Mouse (Mus musculus): ENCODE data around the gene Ankrd37. TPM values are rescaled to one million over a fixed set of nuclear protein-coding genes. Genes with fewer than 3 reads are reported as not detected.

Gene Ankrd37
- polyA plus RNA-seq, 1 experiment, result 2.8 TPM

GRCm38 (mm10) chr8:46022203-46022602 is 16.7 kb upstream of the Ankrd37 start:
- no peak for TF ChIP-seq MYOG (IDR thresholded peaks at IDR 0.05; ENCODE audit: control insufficient read depth, extremely low read depth, insufficient read length)
- TF ChIP-seq FOSL1 (IDR thresholded peaks at IDR 0.05; ENCODE audit: insufficient read depth, low read length, poor library complexity, severe bottlenecking), result no peak
- no peak for TF ChIP-seq USF1 (IDR thresholded peaks at IDR 0.05; ENCODE audit: low read depth)
- no peak for TF ChIP-seq MAX (IDR thresholded peaks at IDR 0.05)
- TF ChIP-seq MYOD1 (IDR thresholded peaks at IDR 0.05; ENCODE audit: control insufficient read depth, insufficient read length, low read depth), result no peak
- TF ChIP-seq CEBPB (IDR thresholded peaks at IDR 0.05; ENCODE audit: low read depth), result no peak
- Histone ChIP-seq H3K36me3 (ENCODE audit: control insufficient read depth, insufficient read depth) (no peaks in the 10 kb centered on the region), H3K4me3 (ENCODE audit: insufficient read depth, poor library complexity, severe bottlenecking) (no peak overlapping the region), H3K79me2 (ENCODE audit: control insufficient read depth, insufficient read depth) (no peaks in the 10 kb centered on the region), H3K79me3 (ENCODE audit: low read depth) (no peaks in the 10 kb centered on the region), H3K27me3 (ENCODE audit: control insufficient read depth, insufficient read depth, insufficient read length) (no peaks in the 10 kb centered on the region), H3ac (ENCODE audit: control insufficient read depth, insufficient read length, low read depth) (no peak overlapping the region)

GRCm38 (mm10) chr8:46010746-46011680 is 5.5 kb upstream of the Ankrd37 start:
- no peaks in the 10 kb centered on the region for H3K79me2 ChIP-seq (ENCODE audit: control insufficient read depth, insufficient read depth)
- no peaks in the 10 kb centered on the region for H3K36me3 ChIP-seq (ENCODE audit: control insufficient read depth, insufficient read depth)
- TF ChIP-seq CTCF (IDR thresholded peaks at IDR 0.05; ENCODE audit: control insufficient read depth, insufficient read depth, insufficient read length) (no peak), MYOD1 (IDR thresholded peaks at IDR 0.05; ENCODE audit: control insufficient read depth, insufficient read length, low read depth) (no peak), MYOG (IDR thresholded peaks at IDR 0.05; ENCODE audit: control insufficient read depth, extremely low read depth, insufficient read length) (no peak), FOSL1 (IDR thresholded peaks at IDR 0.05; ENCODE audit: insufficient read depth, low read length, poor library complexity, severe bottlenecking) (no peak), MAX (IDR thresholded peaks at IDR 0.05) (no peak), CEBPB (IDR thresholded peaks at IDR 0.05; ENCODE audit: low read depth) (no peak), USF1 (IDR thresholded peaks at IDR 0.05; ENCODE audit: low read depth) (no peak)
- no peaks in the 10 kb centered on the region for H3K27me3 ChIP-seq (ENCODE audit: control insufficient read depth, insufficient read depth, insufficient read length)
- no peak overlapping the region for H3K4me3 ChIP-seq (ENCODE audit: insufficient read depth, poor library complexity, severe bottlenecking)
- H3ac ChIP-seq (ENCODE audit: control insufficient read depth, insufficient read length, low read depth), result no peak overlapping the region
- H3K79me3 ChIP-seq (ENCODE audit: low read depth), result no peaks in the 10 kb centered on the region

- Histone ChIP-seq H3ac (ENCODE audit: control insufficient read depth, insufficient read length, low read depth) (no peak overlapping the region), H3K79me3 (ENCODE audit: low read depth) (no peaks in the 10 kb centered on the region), H3K27me3 (ENCODE audit: control insufficient read depth, insufficient read depth, insufficient read length) (no peaks in the 10 kb centered on the region), H3K79me2 (ENCODE audit: control insufficient read depth, insufficient read depth) (no peaks in the 10 kb centered on the region), H3K36me3 (ENCODE audit: control insufficient read depth, insufficient read depth) (no peaks in the 10 kb centered on the region), H3K4me3 (ENCODE audit: insufficient read depth, poor library complexity, severe bottlenecking) (no peak overlapping the region)
- TF ChIP-seq MAX (IDR thresholded peaks at IDR 0.05), result no peak
- no peak for TF ChIP-seq MYOD1 (IDR thresholded peaks at IDR 0.05; ENCODE audit: control insufficient read depth, insufficient read length, low read depth)
- no peak for TF ChIP-seq FOSL1 (IDR thresholded peaks at IDR 0.05; ENCODE audit: insufficient read depth, low read length, poor library complexity, severe bottlenecking)
- TF ChIP-seq MYOG (IDR thresholded peaks at IDR 0.05; ENCODE audit: control insufficient read depth, extremely low read depth, insufficient read length), result no peak
- no peak for TF ChIP-seq CEBPB (IDR thresholded peaks at IDR 0.05; ENCODE audit: low read depth)
These were observed 4.8 kb upstream of the Ankrd37 start for GRCm38 (mm10) chr8:46010306-46010705.

DNA sequence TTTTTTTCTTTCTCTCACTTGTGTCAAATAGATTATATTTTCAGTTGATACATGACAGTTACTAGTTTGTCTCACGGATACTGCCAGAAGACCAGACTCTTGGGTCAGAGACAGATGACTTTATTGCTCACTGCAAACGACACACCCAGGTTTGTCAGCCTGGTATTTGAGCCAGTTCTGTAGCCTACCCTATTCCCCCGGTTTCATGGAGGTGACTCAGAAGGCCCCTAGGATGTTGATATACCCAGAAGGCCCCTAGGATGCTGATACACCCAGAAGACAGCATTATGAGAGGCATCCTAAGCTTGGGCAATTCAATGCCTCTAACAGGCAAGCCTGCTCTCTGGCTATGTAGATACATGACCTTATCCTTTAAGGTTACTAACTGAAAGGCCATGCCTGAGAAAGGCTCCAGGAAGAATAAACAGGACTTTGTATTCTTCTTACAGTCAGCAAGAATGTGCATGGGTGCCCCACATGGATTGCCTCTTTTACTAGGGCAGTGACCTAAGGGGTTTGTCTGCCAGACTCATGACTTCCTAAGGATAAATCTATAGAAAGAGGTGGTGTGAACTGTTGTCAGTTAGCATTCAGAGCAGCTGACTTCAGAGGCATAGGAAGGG is 1.7 kb upstream of the Ankrd37 start:
- Histone ChIP-seq H3K79me2 (ENCODE audit: control insufficient read depth, insufficient read depth) (no peaks in the 10 kb centered on the region), H3K36me3 (ENCODE audit: control insufficient read depth, insufficient read depth) (no peaks in the 10 kb centered on the region), H3K27me3 (ENCODE audit: control insufficient read depth, insufficient read depth, insufficient read length) (no peaks in the 10 kb centered on the region), H3ac (ENCODE audit: control insufficient read depth, insufficient read length, low read depth) (no peak overlapping the region), H3K79me3 (ENCODE audit: low read depth) (no peaks in the 10 kb centered on the region), H3K4me3 (ENCODE audit: insufficient read depth, poor library complexity, severe bottlenecking) (no peak overlapping the region)
- TF ChIP-seq CEBPB (IDR thresholded peaks at IDR 0.05; ENCODE audit: low read depth), result no peak
- no peak for TF ChIP-seq MAX (IDR thresholded peaks at IDR 0.05)
- no peak for TF ChIP-seq CTCF (IDR thresholded peaks at IDR 0.05; ENCODE audit: control insufficient read depth, insufficient read depth, insufficient read length)
- no peak for TF ChIP-seq MYOD1 (IDR thresholded peaks at IDR 0.05; ENCODE audit: control insufficient read depth, insufficient read length, low read depth)
- TF ChIP-seq MYOG (IDR thresholded peaks at IDR 0.05; ENCODE audit: control insufficient read depth, extremely low read depth, insufficient read length), result no peak
- TF ChIP-seq USF1 (IDR thresholded peaks at IDR 0.05; ENCODE audit: low read depth), result no peak
- TF ChIP-seq FOSL1 (IDR thresholded peaks at IDR 0.05; ENCODE audit: insufficient read depth, low read length, poor library complexity, severe bottlenecking), result no peak

- Histone ChIP-seq H3K27me3 (ENCODE audit: control insufficient read depth, insufficient read depth, insufficient read length) (no peaks in the 10 kb centered on the region), H3K4me3 (ENCODE audit: insufficient read depth, poor library complexity, severe bottlenecking) (peak overlapping the region; percentile 34), H3K36me3 (ENCODE audit: control insufficient read depth, insufficient read depth) (peaks cover 25% of the 10 kb centered on the region), H3K79me3 (ENCODE audit: low read depth) (no peaks in the 10 kb centered on the region), H3ac (ENCODE audit: control insufficient read depth, insufficient read length, low read depth) (peak overlapping the region; percentile 76), H3K79me2 (ENCODE audit: control insufficient read depth, insufficient read depth) (no peaks in the 10 kb centered on the region)
- TF ChIP-seq FOSL1 (IDR thresholded peaks at IDR 0.05; ENCODE audit: insufficient read depth, low read length, poor library complexity, severe bottlenecking), result no peak
- TF ChIP-seq MAX (IDR thresholded peaks at IDR 0.05), result peak; percentile 83
These were observed 5.5 kb downstream of the Ankrd37 start for GRCm38 (mm10) chr8:45999784-46000705.
